Mouse (Mus musculus): ENCODE data around the gene Mocs2. TPM values are rescaled to one million over a fixed set of nuclear protein-coding genes. Genes with fewer than 3 reads are reported as not detected.

Gene Mocs2
- polyA plus RNA-seq (2015; fragmentation: Nextera tagmentation; extraction: Ambion mirVana), result 156 and 163 TPM in 2 replicates

DNA sequence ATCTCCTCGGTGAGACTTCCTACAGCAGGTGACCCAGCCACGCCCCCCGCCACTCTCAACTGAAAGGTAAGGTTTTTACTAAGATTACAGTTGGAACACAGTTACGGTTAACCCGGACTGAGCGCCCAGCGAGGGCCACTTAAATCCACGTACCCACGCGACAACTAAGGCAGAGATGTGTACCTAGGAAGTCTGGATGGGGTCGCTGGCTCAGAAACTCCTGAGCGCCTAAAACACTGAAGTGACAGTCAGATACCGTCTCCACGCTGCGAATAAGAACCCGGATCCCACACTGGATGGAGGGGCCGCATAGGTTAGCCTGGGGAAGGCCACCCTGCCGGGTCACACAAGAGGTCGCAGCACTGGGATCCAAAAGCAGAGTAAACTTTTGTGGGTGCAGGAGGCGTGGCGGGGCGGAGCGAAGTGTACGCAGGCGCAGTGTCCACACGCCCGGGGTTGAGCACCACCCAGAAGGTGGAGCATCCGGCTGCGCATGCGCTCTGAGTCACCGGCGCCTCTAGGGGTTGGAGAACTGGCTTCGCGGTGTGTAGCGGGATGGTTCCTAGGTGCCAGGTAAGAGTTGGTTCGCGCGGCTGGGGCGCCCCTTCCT is at the start of gene Mocs2:
Mocs2 (plus strand) TSS at position 486 of the 610 bp plus-strand sequence.

Other genes with a start within 250 kb of the Mocs2 start
- 1.7 and 2.6 TPM in 2 replicates for gene Itga2, start 113.9 kb downstream of the Mocs2 start, polyA plus RNA-seq (2015; fragmentation: Nextera tagmentation; extraction: Ambion mirVana)

Data from neural tube, postnatal 0 days (tissue).